Mouse (Mus musculus) neutrophil, adult 5-6 weeks (primary cell): ENCODE results near the gene Lrrc74b. TPM values are rescaled to one million over a fixed set of nuclear protein-coding genes. Genes with fewer than 3 reads are reported as not detected.
"Not testable (repeated sequence)": the region's sequence is repeated elsewhere in the genome, so short reads cannot be mapped to it uniquely, and the experiment has no call there.

ENCODE experiments used
- ATAC-seq: fragments of 151-379, 151-347 bp; 2 replicates; pipeline ENCODE4 v1.8.0; 2017; ENCODE audit warnings: mild to moderate bottlenecking, moderate TSS enrichment; ENCODE audit not compliant: insufficient number of reproducible peaks, poor library complexity, low FRiP score, severe bottlenecking; ENCODE audit errors: extremely low read depth
- total RNA-seq: library from RNA; stranded (forward); fragments of 200-1000 nt; gene quantifications from 2 replicates; pipeline ENCODE4 v1.2.3, GENCODE M21; 2017

The Lrrc74b gene
- total RNA-seq, 1 experiment from 2014 or later: not detected

- not testable (repeated sequence) for ATAC-seq
Observed at GRCm38 (mm10) chr16:17554702-17555101, 6.3 kb downstream of the Lrrc74b start.

GRCm38 (mm10) chr16:17553910-17554685 lies 6.9 kb downstream of the Lrrc74b start:
- ATAC-seq: peak; percentile 83

GRCm38 (mm10) chr16:17552837-17553236 lies 8.2 kb downstream of the Lrrc74b start:
- ATAC-seq: no peak

DNA sequence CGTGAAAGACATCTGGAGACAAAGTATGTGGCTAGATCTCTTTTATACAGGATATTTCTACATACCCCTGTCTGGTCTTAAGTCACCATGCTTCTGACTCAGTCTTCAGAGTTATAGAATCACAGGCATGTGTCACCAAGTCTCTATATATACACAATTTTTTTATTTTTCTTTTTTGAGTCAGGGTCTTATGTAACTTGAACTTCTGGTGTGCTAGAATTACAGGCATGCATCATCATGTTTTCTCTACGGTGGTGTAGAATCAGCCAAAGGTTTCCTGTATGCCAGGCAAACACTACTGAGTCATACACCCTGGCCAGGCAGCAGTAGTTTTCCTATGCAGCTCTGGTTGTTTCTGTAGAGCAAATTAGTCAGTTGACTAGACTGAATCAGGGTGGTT lies 18.4 kb downstream of the Lrrc74b start:
- ATAC-seq: no peak

GRCm38 (mm10) chr16:17536584-17536983 lies 24.5 kb downstream of the Lrrc74b start:
- ATAC-seq: no peak

- no peak for ATAC-seq
Observed at GRCm38 (mm10) chr16:17532676-17533329, 28.2 kb downstream of the Lrrc74b start.

DNA sequence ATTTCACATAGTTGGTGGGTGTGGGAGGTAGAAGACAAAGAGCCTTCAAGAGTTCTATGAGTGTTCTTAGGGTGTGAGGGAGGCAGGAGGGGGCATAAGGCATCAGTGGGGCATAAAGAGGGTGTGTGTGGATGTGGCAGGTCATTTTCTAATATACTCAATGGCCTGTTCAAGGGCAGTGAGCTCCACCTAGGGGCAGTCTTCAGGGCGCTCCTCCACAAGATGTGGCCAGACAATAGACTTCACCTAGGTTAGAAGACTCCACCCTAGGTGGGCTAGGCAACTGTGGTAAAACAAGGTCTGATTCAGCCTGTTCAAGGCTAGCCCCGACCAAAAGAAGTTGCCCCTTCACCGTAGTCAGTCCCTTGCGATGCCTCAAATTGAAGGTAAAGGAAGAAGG lies 28.8 kb downstream of the Lrrc74b start:
- no peak for ATAC-seq

DNA sequence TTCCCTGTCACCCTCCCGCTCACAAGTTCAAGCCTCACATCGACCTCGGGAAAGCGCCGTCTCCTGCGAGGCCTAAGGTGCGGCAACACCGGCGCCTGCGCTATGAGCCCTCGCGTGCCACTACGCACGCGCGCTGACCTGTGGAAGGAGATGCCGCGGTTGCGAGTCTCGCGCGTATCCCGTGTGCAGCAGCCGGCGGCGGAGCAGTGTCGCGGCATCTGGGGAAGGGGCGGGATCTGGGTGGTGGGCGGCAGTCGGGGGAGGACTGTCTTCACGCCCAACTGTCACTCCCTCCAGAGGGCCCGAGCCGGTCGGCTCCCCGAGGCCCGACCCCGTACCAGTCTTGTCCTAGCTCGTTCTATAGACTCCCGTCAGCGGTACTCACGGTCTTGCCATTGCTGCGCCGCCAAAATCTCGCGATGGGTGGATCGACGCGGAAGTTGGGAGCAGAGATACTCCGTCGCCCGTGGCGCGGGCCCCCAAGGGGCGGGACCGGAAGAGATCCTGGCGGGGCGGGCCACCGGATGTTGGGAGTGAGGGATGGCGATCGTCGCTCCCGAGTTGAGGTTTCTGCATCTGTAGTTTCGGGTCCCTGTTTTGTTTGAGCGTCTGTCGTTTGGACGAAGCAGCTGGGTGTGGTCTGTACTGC lies 30.3 kb downstream of the Lrrc74b start, which contains the start of gene Thap7:
Gene Thap7, minus strand, starts transcription at position 497 of the 649 bp plus-strand sequence.
- ATAC-seq: peak; percentile 78

GRCm38 (mm10) chr16:17529981-17530586 lies 31.0 kb downstream of the Lrrc74b start:
- ATAC-seq: no peak

- no peak for ATAC-seq
Observed at GRCm38 (mm10) chr16:17528276-17528675, 32.8 kb downstream of the Lrrc74b start.

- ATAC-seq: no peak
Observed at GRCm38 (mm10) chr16:17527606-17528005, 33.4 kb downstream of the Lrrc74b start.

- no peak for ATAC-seq
Observed at GRCm38 (mm10) chr16:17526223-17526622, 34.8 kb downstream of the Lrrc74b start.

DNA sequence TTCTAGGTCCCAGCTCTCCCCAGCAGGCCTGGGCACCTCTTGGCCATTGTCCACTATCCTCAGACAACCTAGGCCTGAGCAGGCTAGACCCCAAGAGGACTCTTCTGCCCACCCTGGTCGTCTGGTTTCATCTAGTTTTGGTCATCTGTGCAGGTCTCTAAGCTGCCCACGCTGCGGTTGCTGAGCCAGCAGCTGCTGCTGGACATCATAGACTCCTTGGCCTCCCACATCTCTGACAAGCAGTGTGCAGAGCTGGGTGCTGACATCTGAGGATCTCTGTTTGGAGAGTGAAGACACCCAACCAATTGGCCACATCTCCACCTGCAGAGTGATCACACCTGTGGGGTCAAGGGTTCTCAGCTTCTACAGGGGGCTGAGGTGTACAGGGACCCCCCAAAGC lies 35.5 kb downstream of the Lrrc74b start:
- no peak for ATAC-seq

- no peak for ATAC-seq
Observed at GRCm38 (mm10) chr16:17524156-17524555, 36.9 kb downstream of the Lrrc74b start.

GRCm38 (mm10) chr16:17518910-17519309 lies 42.1 kb downstream of the Lrrc74b start:
- ATAC-seq: no peak

- no peak for ATAC-seq
Observed at GRCm38 (mm10) chr16:17511431-17511830, 49.6 kb downstream of the Lrrc74b start.

DNA sequence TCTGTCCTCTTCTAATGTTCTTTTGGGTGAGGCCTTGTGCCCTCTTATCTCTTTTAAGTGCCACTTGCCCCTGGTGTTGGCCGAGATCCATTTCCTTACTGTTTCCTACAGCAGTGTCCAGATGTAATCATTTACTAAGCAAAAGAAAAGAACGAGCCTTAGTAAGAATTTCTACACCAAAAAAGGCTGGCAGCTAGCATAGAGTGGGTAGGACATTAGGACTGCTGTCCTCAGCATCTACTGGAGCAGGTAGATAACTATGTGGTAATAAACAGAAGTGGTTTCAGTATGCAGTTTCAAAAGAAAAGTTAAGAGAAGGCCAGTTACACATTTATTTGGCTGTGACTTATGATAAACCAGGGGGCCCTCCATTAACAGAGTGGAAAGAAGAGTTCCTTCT lies 50.4 kb downstream of the Lrrc74b start:
- no peak for ATAC-seq

- no peak for ATAC-seq
Observed at GRCm38 (mm10) chr16:17510143-17510542, 50.9 kb downstream of the Lrrc74b start.

- no peak for ATAC-seq
Observed at GRCm38 (mm10) chr16:17509240-17509597, 51.8 kb downstream of the Lrrc74b start.
